Mouse (Mus musculus): ENCODE measurements around the gene Rusc1. TPM values are rescaled to one million over a fixed set of nuclear protein-coding genes. Genes with fewer than 3 reads are reported as not detected.
"Not testable (repeated sequence)": the region's sequence is repeated elsewhere in the genome, so short reads cannot be mapped to it uniquely, and the experiment has no call there.

Gene Rusc1
- polyA plus RNA-seq, 1 experiment from 2014 or later: 67.1 TPM

DNA sequence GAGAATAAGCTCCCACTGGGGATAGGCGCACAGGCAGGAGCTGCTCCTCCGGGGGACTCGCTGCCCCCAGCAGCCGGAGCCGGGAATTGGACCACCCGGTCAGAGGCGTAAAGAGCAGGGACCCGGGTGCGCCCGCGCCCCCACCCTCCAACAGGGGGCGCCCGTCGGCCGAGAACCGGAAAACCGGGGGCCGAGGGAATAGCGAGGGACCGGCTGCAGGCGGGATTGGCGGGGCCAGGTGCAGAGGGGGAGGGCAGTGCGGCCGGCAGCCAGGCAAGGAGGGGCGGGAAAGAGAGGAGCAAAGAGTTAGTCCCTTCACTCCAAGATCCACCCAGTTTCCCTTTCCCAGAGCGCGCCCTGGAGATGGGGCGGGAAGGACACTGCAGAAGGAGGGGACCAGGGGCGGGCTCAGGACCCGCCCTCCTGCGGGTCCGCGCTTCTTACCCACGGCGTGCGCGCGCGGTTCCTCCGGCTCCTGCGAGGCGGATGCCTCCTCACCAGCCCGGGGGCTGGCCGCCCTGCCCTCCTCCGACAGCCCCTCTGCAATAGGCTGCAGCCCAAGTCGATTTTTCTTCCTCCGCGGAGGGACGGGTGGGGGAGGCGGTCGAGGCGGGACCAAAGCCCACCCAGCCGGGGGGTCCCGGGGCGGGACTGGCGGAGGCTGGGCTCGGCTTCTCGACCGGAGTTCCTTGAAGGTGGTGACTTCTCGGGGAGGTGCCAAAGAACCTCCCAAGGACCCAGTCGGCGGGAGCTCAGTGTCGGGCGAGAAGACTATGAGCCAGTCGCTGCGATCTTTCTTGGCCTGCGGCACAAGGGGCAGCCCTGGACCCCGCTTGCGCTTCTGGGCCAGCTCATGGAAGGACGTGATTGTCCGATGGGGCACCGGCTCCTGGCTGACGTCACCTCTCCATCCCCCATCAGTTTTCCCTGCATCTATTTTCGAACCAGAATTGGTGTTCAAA, 2.1 kb downstream of the Rusc1 start:
- Histone ChIP-seq H3K9ac (peak overlapping the region; percentile 86), H3K4me3 (peak overlapping the region; percentile 68), H3K27ac (peak overlapping the region; percentile 71), H3K4me1 (peaks cover 42% of the 10 kb centered on the region), H3K27me3 (peaks cover 34% of the 10 kb centered on the region), H3K36me3 (peaks cover 37% of the 10 kb centered on the region), H3K4me2 (replicated peaks) (peak overlapping the region; percentile 98), H3K9me3 (replicated peaks) (no peaks in the 10 kb centered on the region)
- peak; percentile 49 for ATAC-seq (ENCODE audit: low FRiP score)
- WGBS: under 1% methylated on average over 67 of the region's 74 CpGs

DNA sequence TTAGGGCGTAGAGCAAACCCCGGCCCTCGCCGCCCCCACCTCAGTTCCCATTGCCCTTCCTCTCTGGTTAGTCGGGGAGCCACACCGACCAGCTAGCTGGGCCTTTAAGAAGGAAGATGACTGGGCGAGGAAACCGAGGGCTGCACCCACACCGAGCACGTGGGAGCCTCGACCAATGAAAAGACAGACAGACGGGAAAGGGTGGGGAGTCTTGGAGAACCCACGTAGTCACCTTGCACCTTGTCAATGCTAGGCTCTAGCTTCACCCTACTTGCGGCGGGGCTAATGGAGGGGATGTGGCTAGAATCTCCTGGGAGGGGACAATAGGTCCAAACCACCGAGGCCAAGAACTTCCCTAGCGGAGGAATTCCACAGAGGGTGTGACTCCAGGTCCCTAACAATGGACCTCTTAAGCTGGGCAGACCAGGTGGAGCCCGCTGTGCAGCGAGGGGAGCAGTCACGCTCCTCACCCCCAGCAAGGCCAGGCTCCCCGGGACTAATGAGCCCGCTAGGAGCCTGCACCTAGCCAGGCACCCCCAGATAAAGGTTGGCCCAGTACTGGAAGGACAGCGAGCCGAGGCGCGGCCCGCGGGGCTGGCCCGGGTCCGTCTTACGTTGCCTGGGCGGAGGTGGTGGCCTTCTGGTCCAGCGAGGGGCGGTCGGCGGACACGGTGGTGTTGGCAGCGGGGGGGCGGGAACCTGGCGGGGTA, 3.1 kb downstream of the Rusc1 start:
- peak overlapping the region; percentile 86 for H3K9ac ChIP-seq
- peak overlapping the region; percentile 98 for H3K4me2 ChIP-seq (replicated peaks)
- peaks cover 42% of the 10 kb centered on the region for H3K4me1 ChIP-seq
- H3K36me3 ChIP-seq: peaks cover 31% of the 10 kb centered on the region
- no peaks in the 10 kb centered on the region for H3K9me3 ChIP-seq (replicated peaks)
- WGBS: under 1% methylated on average over 40 of the region's 40 CpGs
- peak; percentile 55 for ATAC-seq (ENCODE audit: low FRiP score)
- peak overlapping the region; percentile 68 for H3K4me3 ChIP-seq
- H3K27ac ChIP-seq: peak overlapping the region; percentile 71
- peaks cover 34% of the 10 kb centered on the region for H3K27me3 ChIP-seq

DNA sequence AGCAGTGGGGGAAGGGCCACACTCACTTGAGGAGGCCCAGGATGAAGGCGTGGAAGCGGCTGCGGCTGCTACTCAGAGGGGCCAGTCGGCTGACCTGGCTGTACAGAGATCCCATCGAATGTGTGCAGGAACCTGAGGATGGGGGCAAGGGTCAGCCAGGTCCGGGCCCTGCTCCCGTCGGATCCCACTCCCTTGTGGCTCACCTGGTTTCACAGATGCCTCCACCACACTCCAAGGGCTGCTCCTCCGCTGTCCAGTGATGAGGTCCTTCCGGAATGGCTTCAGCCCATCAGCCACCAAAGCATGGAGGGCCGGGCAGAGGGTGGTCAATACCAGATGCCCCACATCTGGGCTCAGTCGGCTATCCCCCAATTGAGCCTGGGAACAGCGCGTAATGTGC, 4.1 kb downstream of the Rusc1 start:
- Histone ChIP-seq H3K9ac (0 out of 2 replicates have a peak overlapping the region, but pooled peaks have one; percentile 86), H3K27ac (no peak overlapping the region), H3K36me3 (peaks cover 34% of the 10 kb centered on the region), H3K4me3 (peak overlapping the region; percentile 68; the same call in 1 of the 2 replicates), H3K4me2 (replicated peaks) (peak overlapping the region; percentile 98), H3K9me3 (replicated peaks) (no peaks in the 10 kb centered on the region), H3K4me1 (peaks cover 42% of the 10 kb centered on the region), H3K27me3 (peaks cover 34% of the 10 kb centered on the region)
- no peak for ATAC-seq (ENCODE audit: low FRiP score)
- 62% methylated on average over 14 of the region's 14 CpGs for WGBS

DNA sequence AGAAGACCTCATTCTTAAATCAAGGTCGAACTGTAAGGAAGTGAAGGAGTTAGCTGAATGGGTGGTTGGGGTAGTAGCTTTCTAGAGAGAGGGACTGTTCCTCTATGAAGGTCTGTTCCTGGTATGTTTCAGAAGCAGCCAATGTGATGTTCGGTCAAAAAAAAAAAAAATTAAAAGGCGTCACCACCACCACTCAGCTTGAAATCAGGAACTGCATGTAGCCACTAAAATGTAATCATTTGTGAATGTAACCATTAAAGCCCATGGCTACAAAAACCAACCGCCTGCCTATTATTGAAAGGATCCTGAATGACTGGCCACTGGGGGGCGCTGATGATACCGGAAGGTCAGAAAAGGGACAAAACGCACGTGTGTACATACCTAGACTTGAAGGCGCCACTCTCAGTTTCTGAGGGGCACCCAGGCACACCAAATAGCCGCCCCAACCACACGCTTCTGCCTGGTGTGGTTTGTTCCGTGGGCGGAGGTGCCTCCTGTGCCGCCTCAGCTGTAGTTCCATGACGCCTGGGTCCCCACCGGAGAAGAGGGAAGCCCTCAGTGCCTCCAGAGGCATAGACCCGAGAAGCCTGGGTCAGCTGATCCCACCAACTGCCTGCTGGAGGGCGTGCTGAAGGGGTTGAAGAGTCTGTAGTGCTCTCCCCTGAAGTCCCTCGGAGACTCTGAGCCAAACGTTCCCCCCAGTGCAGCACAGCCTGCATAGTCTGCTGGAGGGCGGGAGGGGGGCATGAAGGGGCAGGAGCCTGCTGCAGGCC, 5.6 kb downstream of the Rusc1 start:
- 31% methylated on average over 21 of the region's 21 CpGs for WGBS
- peak overlapping the region; percentile 22; the same call in 1 of the 2 replicates for H3K4me2 ChIP-seq (replicated peaks)

DNA sequence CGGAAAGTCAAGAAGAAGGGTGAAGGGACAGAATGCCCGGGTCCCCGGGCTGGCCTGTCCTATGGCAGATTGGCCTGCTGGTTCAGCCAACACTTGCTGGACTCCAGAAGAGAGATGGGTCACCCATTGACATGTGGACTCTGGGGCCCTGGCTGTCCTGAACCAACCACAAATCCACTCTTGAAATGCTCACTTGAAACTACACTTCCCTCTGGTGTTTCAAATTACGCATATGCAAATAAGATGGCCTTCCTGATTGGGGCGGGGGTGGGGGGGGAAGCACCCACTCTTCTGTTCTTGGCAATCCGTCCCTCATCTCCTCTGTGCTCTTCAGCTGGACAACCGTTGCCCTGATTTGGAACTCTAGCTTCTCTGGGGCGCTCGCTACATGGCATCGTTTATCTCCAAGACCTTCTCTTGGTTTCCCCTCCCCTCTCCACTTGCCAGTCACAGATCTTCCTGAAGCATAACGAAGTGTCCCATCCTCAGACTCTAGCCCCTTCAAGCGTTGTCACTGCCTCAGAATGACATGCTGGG, 8.4 kb downstream of the Rusc1 start:
- peaks cover 16% of the 10 kb centered on the region; the same call in 1 of the 2 replicates for H3K4me1 ChIP-seq
- H3K4me2 ChIP-seq (replicated peaks): no peak overlapping the region
- 81% methylated on average over 12 of the region's 12 CpGs for WGBS
- H3K27ac ChIP-seq: no peak overlapping the region
- no peaks in the 10 kb centered on the region for H3K9me3 ChIP-seq (replicated peaks)
- no peak overlapping the region for H3K4me3 ChIP-seq
- peaks cover 39% of the 10 kb centered on the region for H3K36me3 ChIP-seq
- H3K27me3 ChIP-seq: peaks cover 20% of the 10 kb centered on the region
- H3K9ac ChIP-seq: no peak overlapping the region
- no peak for ATAC-seq (ENCODE audit: low FRiP score)

More for the DNA sequence above, 5.6 kb downstream of the Rusc1 start:
- Histone ChIP-seq H3K27ac (no peak overlapping the region), H3K9ac (no peak overlapping the region), H3K36me3 (peaks cover 37% of the 10 kb centered on the region), H3K9me3 (replicated peaks) (no peaks in the 10 kb centered on the region), H3K4me1 (peaks cover 36% of the 10 kb centered on the region), H3K27me3 (peaks cover 28% of the 10 kb centered on the region), H3K4me3 (no peak overlapping the region)
- ATAC-seq (ENCODE audit: low FRiP score): no peak

DNA sequence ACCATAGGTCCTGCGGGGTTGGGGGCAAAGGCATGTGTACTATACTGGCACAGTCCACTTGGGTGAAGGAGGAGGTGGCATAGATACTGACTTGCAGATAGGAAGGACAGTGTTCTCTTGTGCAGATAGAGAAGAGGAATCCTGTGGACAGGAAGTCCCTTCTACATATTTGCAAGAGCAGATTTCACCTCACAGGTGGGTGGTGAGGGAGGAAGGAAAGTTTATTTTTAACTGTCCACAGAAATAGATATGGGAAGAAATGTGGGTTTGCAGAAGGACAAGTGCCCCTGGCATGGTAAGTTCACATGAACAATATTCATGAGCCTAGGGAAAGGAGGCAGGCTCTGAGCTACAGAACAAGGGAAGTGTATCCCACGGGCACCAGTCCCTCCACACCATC, 9.0 kb downstream of the Rusc1 start:
- no peak overlapping the region for H3K9ac ChIP-seq
- H3K36me3 ChIP-seq: peaks cover 44% of the 10 kb centered on the region
- H3K4me3 ChIP-seq: no peak overlapping the region
- no peak overlapping the region for H3K4me2 ChIP-seq (replicated peaks)
- peaks cover 15% of the 10 kb centered on the region for H3K27me3 ChIP-seq
- 90% methylated on average over 2 of the region's 2 CpGs for WGBS
- no peak for ATAC-seq (ENCODE audit: low FRiP score)
- peaks cover 12% of the 10 kb centered on the region; the same call in 1 of the 2 replicates for H3K4me1 ChIP-seq
- H3K9me3 ChIP-seq (replicated peaks): no peaks in the 10 kb centered on the region
- H3K27ac ChIP-seq: no peak overlapping the region

DNA sequence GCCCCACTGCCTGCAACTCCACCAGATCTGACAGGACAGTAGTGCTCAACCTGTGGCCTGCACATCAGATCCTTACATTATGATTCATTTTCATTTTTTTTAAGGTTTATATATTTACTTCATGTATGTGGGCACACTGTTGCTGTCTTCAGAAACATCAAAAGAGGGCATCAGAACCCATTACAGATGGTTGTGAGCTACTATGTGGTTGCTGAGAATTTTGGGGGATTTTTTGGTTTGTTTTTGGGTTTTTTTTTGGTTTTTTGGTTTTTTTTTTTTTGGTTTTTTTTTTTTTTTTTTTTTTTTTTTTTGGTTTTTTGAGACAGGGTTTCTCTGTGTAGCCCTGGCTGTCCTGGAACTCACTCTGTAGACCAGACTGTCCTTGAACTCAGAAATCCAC, 10.8 kb downstream of the Rusc1 start:
- H3K4me1 ChIP-seq; H3K4me3 ChIP-seq; ATAC-seq (ENCODE audit: low FRiP score); H3K9me3 ChIP-seq (replicated peaks); H3K4me2 ChIP-seq (replicated peaks); H3K9ac ChIP-seq; H3K27ac ChIP-seq; H3K27me3 ChIP-seq: not testable (repeated sequence)
- H3K36me3 ChIP-seq: peaks cover 43% of the 10 kb centered on the region

DNA sequence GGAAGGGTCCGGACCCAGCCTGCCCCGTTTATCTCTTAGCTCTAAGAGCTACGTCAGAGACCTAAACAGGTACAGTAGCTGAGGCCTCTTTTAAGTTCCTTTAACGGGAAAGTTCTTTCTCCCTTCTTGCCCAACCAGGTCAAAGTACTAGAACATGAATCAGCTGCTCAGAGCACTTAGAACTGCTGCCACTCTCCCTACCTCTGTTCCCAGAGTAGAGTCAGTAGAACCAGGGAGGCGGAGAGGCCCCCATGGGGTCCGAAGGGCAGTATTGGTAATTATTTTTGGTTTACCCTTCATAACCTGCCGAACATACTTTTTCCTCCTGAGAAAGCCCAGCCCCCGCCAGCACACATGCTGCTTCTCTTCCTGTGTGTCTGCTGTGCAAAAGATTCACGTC, 15.7 kb downstream of the Rusc1 start:
- H3K4me2 ChIP-seq (replicated peaks): no peak overlapping the region
- peaks cover 60% of the 10 kb centered on the region for H3K36me3 ChIP-seq
- no peaks in the 10 kb centered on the region for H3K27me3 ChIP-seq
- H3K27ac ChIP-seq: no peak overlapping the region
- 90% methylated on average over 9 of the region's 9 CpGs for WGBS
- ATAC-seq (ENCODE audit: low FRiP score): no peak
- no peaks in the 10 kb centered on the region for H3K9me3 ChIP-seq (replicated peaks)
- H3K4me3 ChIP-seq: no peak overlapping the region
- no peak overlapping the region for H3K9ac ChIP-seq
- no peaks in the 10 kb centered on the region for H3K4me1 ChIP-seq

DNA sequence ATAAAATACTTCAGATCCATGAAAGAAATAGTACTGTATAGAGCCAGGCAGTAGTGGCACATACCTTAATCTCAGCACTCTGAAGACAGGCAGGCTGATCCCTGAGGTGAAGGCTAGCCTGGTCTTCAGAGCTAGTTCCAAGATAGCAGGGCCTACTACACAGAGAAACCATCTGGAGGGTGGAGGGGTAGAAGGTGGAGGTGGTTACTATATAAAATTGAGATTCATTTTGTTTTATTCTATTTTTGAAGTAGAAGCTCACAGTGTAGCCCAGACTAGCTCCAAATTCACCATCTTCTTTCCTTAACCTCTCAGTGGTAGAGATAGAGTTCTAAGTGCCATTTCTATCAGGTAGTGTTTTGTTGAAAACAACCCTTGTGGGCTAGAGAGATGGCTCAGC, 25.8 kb downstream of the Rusc1 start:
- no peak for ATAC-seq (ENCODE audit: low FRiP score)
- Histone ChIP-seq H3K27ac (no peak overlapping the region), H3K4me1 (no peaks in the 10 kb centered on the region), H3K9ac (no peak overlapping the region), H3K9me3 (replicated peaks) (no peaks in the 10 kb centered on the region), H3K4me3 (no peak overlapping the region), H3K4me2 (replicated peaks) (no peak overlapping the region), H3K27me3 (no peaks in the 10 kb centered on the region), H3K36me3 (peaks cover 84% of the 10 kb centered on the region)

DNA sequence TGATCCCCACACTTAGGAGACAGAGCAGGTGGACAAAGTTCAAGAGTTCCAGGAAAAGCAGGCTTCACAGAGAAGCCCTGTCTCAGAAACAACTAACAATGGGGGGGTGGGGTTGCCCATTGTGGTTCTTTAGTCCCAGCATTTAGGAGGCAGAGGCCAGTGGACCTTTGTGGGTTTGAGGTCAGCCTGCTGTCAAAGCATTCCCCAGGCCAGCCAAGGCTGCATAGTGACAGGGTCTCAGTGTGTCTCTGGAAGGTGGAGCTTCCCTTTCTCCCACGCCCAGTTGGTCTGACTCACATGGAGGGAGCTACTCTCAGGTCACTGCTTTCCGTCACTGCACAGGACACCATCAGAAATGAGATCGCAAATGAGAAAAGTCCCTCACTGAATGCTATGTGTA, 31.4 kb downstream of the Rusc1 start:
- Histone ChIP-seq H3K4me3 (no peak overlapping the region), H3K9me3 (replicated peaks) (no peaks in the 10 kb centered on the region), H3K27ac (no peak overlapping the region), H3K4me1 (no peaks in the 10 kb centered on the region), H3K27me3 (no peaks in the 10 kb centered on the region), H3K9ac (no peak overlapping the region), H3K4me2 (replicated peaks) (no peak overlapping the region), H3K36me3 (peaks cover 78% of the 10 kb centered on the region)
- WGBS: 41% methylated on average over 3 of the region's 3 CpGs
- no peak for ATAC-seq (ENCODE audit: low FRiP score)

DNA sequence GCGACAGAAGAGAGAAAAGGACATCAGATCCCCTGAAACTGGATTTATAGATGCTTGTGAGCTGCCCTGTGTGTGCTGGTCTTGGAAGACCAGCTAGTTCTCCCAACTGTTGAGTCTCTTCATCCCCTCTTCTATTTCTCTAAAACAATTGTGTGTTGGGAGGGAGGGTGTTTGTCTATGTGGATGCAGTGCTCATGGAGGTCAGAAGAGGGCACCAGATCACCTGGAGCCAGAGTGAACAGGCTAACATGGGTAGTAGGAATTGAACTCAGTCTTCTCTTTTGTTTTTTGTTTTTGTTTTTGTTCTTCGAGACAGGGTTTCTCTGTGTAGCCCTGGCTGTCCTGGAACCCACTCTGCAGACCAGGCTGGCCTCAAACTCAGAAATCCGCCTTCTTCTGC, 34.3 kb downstream of the Rusc1 start:
- WGBS: 79% methylated on average over 3 of the region's 3 CpGs
- H3K4me1 ChIP-seq: no peaks in the 10 kb centered on the region
- H3K27ac ChIP-seq: no peak overlapping the region
- no peak overlapping the region for H3K4me2 ChIP-seq (replicated peaks)
- H3K9me3 ChIP-seq (replicated peaks): no peaks in the 10 kb centered on the region
- no peak overlapping the region for H3K4me3 ChIP-seq
- H3K36me3 ChIP-seq: peaks cover 81% of the 10 kb centered on the region
- ATAC-seq (ENCODE audit: low FRiP score): no peak
- H3K27me3 ChIP-seq: no peaks in the 10 kb centered on the region
- no peak overlapping the region for H3K9ac ChIP-seq

DNA sequence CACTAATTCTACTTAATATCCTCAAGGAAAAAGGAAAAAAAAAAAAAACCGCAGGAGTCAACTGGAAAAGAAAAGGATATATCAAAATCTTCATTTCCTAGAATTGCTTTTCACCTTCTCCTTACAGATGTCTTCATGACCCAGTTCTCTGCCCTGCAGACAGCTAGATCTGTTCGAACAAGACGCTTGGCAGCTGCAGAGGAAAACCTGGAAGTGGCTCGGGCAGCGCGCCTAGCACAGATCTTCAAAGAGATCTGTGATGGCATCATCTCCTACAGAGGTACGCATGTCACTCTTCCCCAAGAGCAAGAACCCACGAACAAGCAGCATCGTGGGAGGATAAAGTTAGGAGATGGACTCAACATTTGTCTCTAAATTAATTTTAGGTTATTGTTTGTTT, 34.8 kb downstream of the Rusc1 start:
- ATAC-seq (ENCODE audit: low FRiP score): no peak
- H3K4me2 ChIP-seq (replicated peaks): no peak overlapping the region
- peaks cover 79% of the 10 kb centered on the region for H3K36me3 ChIP-seq
- no peak overlapping the region for H3K27ac ChIP-seq
- no peaks in the 10 kb centered on the region for H3K4me1 ChIP-seq
- no peaks in the 10 kb centered on the region for H3K27me3 ChIP-seq
- no peaks in the 10 kb centered on the region for H3K9me3 ChIP-seq (replicated peaks)
- WGBS: 95% methylated on average over 9 of the region's 9 CpGs
- no peak overlapping the region for H3K9ac ChIP-seq
- no peak overlapping the region for H3K4me3 ChIP-seq
